Mouse (Mus musculus): Measurements from ENCODE around the gene Plekhg5.

GRCm38 (mm10) chr4:152120311-152121182 lies 48.2 kb downstream of the Plekhg5 start:
- no peak for TF ChIP-seq CTCF (IDR thresholded peaks at IDR 0.05; ENCODE audit: low read depth)
- TF ChIP-seq EP300 (IDR thresholded peaks at IDR 0.05; ENCODE audit: low read depth) = no peak

Data from liver, postnatal 0 days (tissue).